Mouse (Mus musculus) myocyte (in vitro differentiated cells): Measurements from ENCODE around the gene Wdfy3. TPM values are rescaled to one million over a fixed set of nuclear protein-coding genes. Genes with fewer than 3 reads are reported as not detected.

Source experiments
- H3K27me3 ChIP-seq: one replicate; pipeline ENCODE4 v1.6.1; 2011; ENCODE audit not compliant: control insufficient read depth, insufficient read depth, insufficient read length
- H3K36me3 ChIP-seq: one replicate; pipeline ENCODE4 v1.6.1; 2011; ENCODE audit not compliant: control insufficient read depth, insufficient read depth
- H3K4me2 ChIP-seq: one replicate; pipeline ENCODE4 v1.6.1; 2011; ENCODE audit warnings: low read depth, control low read depth
- H3K4me3 ChIP-seq: one replicate; pipeline ENCODE4 v1.5.1; 2011; ENCODE audit warnings: mild to moderate bottlenecking, control low read depth, moderate library complexity
- H3K79me2 ChIP-seq: one replicate; pipeline ENCODE4 v1.6.1; 2011; ENCODE audit not compliant: control insufficient read depth, insufficient read depth
- H3ac ChIP-seq: one replicate; pipeline ENCODE4 v1.6.1; 2011; ENCODE audit not compliant: control insufficient read depth, insufficient read length
- CEBPB ChIP-seq: IDR thresholded peaks from 2 replicates; pipeline ENCODE4 v1.6.1; 2011; ENCODE audit warnings: mild to moderate bottlenecking, moderate library complexity; ENCODE audit not compliant: poor library complexity, insufficient read depth, severe bottlenecking
- E2F4 ChIP-seq: IDR thresholded peaks from one replicate; pipeline ENCODE4 v1.6.1; 2011; ENCODE audit warnings: mild to moderate bottlenecking, control low read depth, moderate library complexity; ENCODE audit not compliant: insufficient read depth
- MAX ChIP-seq: IDR thresholded peaks from one replicate; pipeline ENCODE4 v1.6.1; 2011; ENCODE audit warnings: low read depth, mild to moderate bottlenecking, control low read depth
- MYOD1 ChIP-seq, 3 experiments: IDR thresholded peaks; one replicate each; pipeline ENCODE4 v1.6.1; 2011; ENCODE audit warnings: control low read depth in 2 of 3, low read depth in 2 of 3, mild to moderate bottlenecking in 2 of 3, moderate library complexity in 1 of 3; ENCODE audit not compliant: insufficient read length in 2 of 3, control insufficient read depth in 1 of 3
- MYOG ChIP-seq, 3 experiments: IDR thresholded peaks; one replicate each; pipeline ENCODE4 v1.6.1; 2011; ENCODE audit warnings: control low read depth in 2 of 3, low read depth in 2 of 3, mild to moderate bottlenecking in 2 of 3; ENCODE audit not compliant: insufficient read length in 2 of 3, control insufficient read depth in 1 of 3, insufficient read depth in 1 of 3
- POLR2A ChIP-seq: IDR thresholded peaks from one replicate; pipeline ENCODE4 v1.6.1; 2011; ENCODE audit warnings: low read depth, mild to moderate bottlenecking, control low read depth, moderate library complexity; ENCODE audit not compliant: insufficient read length
- POLR2AphosphoS2 ChIP-seq: IDR thresholded peaks from one replicate; pipeline ENCODE4 v1.6.1; 2011; ENCODE audit warnings: low read depth, control low read depth; ENCODE audit not compliant: insufficient read length
- REST ChIP-seq: IDR thresholded peaks from one replicate; pipeline ENCODE4 v1.6.1; 2011; ENCODE audit warnings: mild to moderate bottlenecking, control low read depth, moderate library complexity; ENCODE audit not compliant: insufficient read depth, insufficient read length
- SRF ChIP-seq: IDR thresholded peaks from one replicate; pipeline ENCODE4 v1.6.1; 2011; ENCODE audit warnings: low read depth; ENCODE audit not compliant: control insufficient read depth, insufficient read length
- TCF12 ChIP-seq: IDR thresholded peaks from one replicate; pipeline ENCODE4 v1.6.1; 2011; ENCODE audit warnings: mild to moderate bottlenecking, control low read depth; ENCODE audit not compliant: poor library complexity, insufficient read depth, severe bottlenecking
- TCF3 ChIP-seq: IDR thresholded peaks from one replicate; pipeline ENCODE4 v1.6.1; 2011; ENCODE audit warnings: low read depth, control low read depth; ENCODE audit not compliant: insufficient read length
- USF1 ChIP-seq: IDR thresholded peaks from one replicate; pipeline ENCODE4 v1.6.1; 2011; ENCODE audit warnings: low read depth, mild to moderate bottlenecking, control low read depth, moderate library complexity
- polyA plus RNA-seq: library from polyadenylated mRNA; unstranded; fragments of >200 nt; fragmentation: generic; extraction: Trizol; gene quantifications from one replicate; pipeline ENCODE4 v1.2.1, GENCODE M21; 2012; ENCODE audit warnings: missing spikeins

The Wdfy3 gene
- polyA plus RNA-seq, 1 experiment = 9.5 TPM

GRCm38 (mm10) chr5:101866722-101867121, 203.0 kb downstream of the Wdfy3 start:
- Histone ChIP-seq H3K36me3 (peaks cover 34% of the 10 kb centered on the region), H3K79me2 (no peaks in the 10 kb centered on the region), H3K27me3 (no peaks in the 10 kb centered on the region), H3K4me3 (no peak overlapping the region), H3ac (no peak overlapping the region), H3K4me2 (no peak overlapping the region)
- TF ChIP-seq MYOD1 (IDR thresholded peaks at IDR 0.05; ENCODE audit: control insufficient read depth in 1 of 3, insufficient read length in 2 of 3, low read depth in 2 of 3) (no peak), POLR2AphosphoS2 (no peak), POLR2A (no peak), SRF (no peak), MYOG (IDR thresholded peaks at IDR 0.05; ENCODE audit: control insufficient read depth in 1 of 3, insufficient read depth in 1 of 3, insufficient read length in 2 of 3, low read depth in 2 of 3) (no peak), MAX (no peak), USF1 (no peak), TCF12 (no peak), CEBPB (no peak), REST (no peak), TCF3 (no peak)

DNA sequence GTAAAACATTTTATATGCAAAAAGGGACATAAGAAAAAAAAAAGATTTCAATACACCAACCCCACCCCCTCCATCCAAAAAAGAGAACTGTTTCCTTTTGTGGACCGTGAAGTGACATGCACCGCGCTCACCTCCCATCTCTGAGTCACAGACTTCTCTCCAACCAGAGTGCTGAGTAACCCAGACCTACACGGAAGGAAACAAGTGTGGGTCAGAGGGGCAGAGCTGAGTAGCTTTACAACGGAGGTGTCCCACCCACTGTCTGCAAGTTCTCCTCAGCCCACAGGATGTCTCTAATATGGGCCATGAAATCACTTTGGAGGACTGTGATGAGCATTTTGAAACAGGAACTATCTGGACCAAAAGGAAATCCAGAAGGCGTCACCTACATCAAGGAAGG, 205.8 kb downstream of the Wdfy3 start:
- Histone ChIP-seq H3K79me2 (no peaks in the 10 kb centered on the region), H3K36me3 (peaks cover 24% of the 10 kb centered on the region), H3K4me3 (no peak overlapping the region), H3K27me3 (no peaks in the 10 kb centered on the region), H3K4me2 (no peak overlapping the region), H3ac (no peak overlapping the region)
- no peak for TF ChIP-seq USF1
- TF ChIP-seq TCF3 = no peak
- no peak for TF ChIP-seq POLR2A
- TF ChIP-seq MYOG (IDR thresholded peaks at IDR 0.05; ENCODE audit: control insufficient read depth in 1 of 3, insufficient read depth in 1 of 3, insufficient read length in 2 of 3, low read depth in 2 of 3) = no peak
- no peak for TF ChIP-seq CEBPB
- no peak for TF ChIP-seq SRF
- no peak for TF ChIP-seq E2F4
- no peak for TF ChIP-seq REST
- no peak for TF ChIP-seq POLR2AphosphoS2
- TF ChIP-seq MYOD1 (IDR thresholded peaks at IDR 0.05; ENCODE audit: control insufficient read depth in 1 of 3, insufficient read length in 2 of 3, low read depth in 2 of 3) = no peak
- no peak for TF ChIP-seq MAX
- no peak for TF ChIP-seq TCF12

GRCm38 (mm10) chr5:101862651-101863050, 207.1 kb downstream of the Wdfy3 start:
- peaks cover 14% of the 10 kb centered on the region for H3K36me3 ChIP-seq
- H3K27me3 ChIP-seq = no peaks in the 10 kb centered on the region
- no peak for TF ChIP-seq USF1
- TF ChIP-seq CEBPB = no peak
- no peak for TF ChIP-seq TCF3
- no peak for TF ChIP-seq SRF
- no peak for TF ChIP-seq E2F4
- no peak overlapping the region for H3K4me3 ChIP-seq
- no peaks in the 10 kb centered on the region for H3K79me2 ChIP-seq
- H3K4me2 ChIP-seq = no peak overlapping the region
- no peak overlapping the region for H3ac ChIP-seq

- H3K4me2 ChIP-seq = no peak overlapping the region
Measured at GRCm38 (mm10) chr5:101861786-101862571, 207.7 kb downstream of the Wdfy3 start.

GRCm38 (mm10) chr5:101858891-101859436, 210.8 kb downstream of the Wdfy3 start:
- no peak for TF ChIP-seq CEBPB
- no peak for TF ChIP-seq SRF
- TF ChIP-seq POLR2A = no peak
- no peak for TF ChIP-seq REST
- no peak for TF ChIP-seq USF1
- TF ChIP-seq TCF3 = no peak
- TF ChIP-seq MYOG (IDR thresholded peaks at IDR 0.05; ENCODE audit: control insufficient read depth in 1 of 3, insufficient read depth in 1 of 3, insufficient read length in 2 of 3, low read depth in 2 of 3) = no peak
- no peak for TF ChIP-seq MAX
- TF ChIP-seq E2F4 = no peak
- no peak for TF ChIP-seq POLR2AphosphoS2
- no peak for TF ChIP-seq TCF12
- no peak for TF ChIP-seq MYOD1 (IDR thresholded peaks at IDR 0.05; ENCODE audit: control insufficient read depth in 1 of 3, insufficient read length in 2 of 3, low read depth in 2 of 3)
- Histone ChIP-seq H3K79me2 (no peaks in the 10 kb centered on the region), H3K4me3 (no peak overlapping the region), H3K27me3 (no peaks in the 10 kb centered on the region), H3K4me2 (no peak overlapping the region), H3ac (no peak overlapping the region), H3K36me3 (peaks cover 15% of the 10 kb centered on the region)

More at GRCm38 (mm10) chr5:101861786-101862571, 207.7 kb downstream of the Wdfy3 start:
- Histone ChIP-seq H3K36me3 (peaks cover 14% of the 10 kb centered on the region), H3K27me3 (no peaks in the 10 kb centered on the region), H3K79me2 (no peaks in the 10 kb centered on the region), H3K4me3 (no peak overlapping the region), H3ac (no peak overlapping the region)
- no peak for TF ChIP-seq REST
- TF ChIP-seq MYOD1 (IDR thresholded peaks at IDR 0.05; ENCODE audit: control insufficient read depth in 1 of 3, insufficient read length in 2 of 3, low read depth in 2 of 3) = no peak
- TF ChIP-seq TCF12 = no peak
- no peak for TF ChIP-seq MYOG (IDR thresholded peaks at IDR 0.05; ENCODE audit: control insufficient read depth in 1 of 3, insufficient read depth in 1 of 3, insufficient read length in 2 of 3, low read depth in 2 of 3)
- TF ChIP-seq USF1 = no peak
- TF ChIP-seq E2F4 = no peak
- TF ChIP-seq MAX = no peak
- TF ChIP-seq POLR2A = no peak
- no peak for TF ChIP-seq TCF3
- TF ChIP-seq CEBPB = no peak
